Mouse (Mus musculus) frontal cortex, postnatal 25 days (tissue): ENCODE measurements at regions not wholly inside any gene's neighbourhood (a gene's known extent, or its start where the extent isn't known, plus 50 kb on each side); places are given as distances from the start of the nearest gene placed in this dataset.

ENCODE experiments used
- DNase-seq, 2 experiments: peaks; one replicate each; pipeline ENCODE4 v3.0.0; 2022; ENCODE audit warnings: low spot score in 2 of 2

GRCm38 (mm10) chr12:99096930-99097617 is 176.7 kb downstream of the Ttc8 start:
- peak; percentile 79 to 87 for DNase-seq

GRCm38 (mm10) chr12:99097618-99098066 is 177.3 kb downstream of the Ttc8 start:
- no peak for DNase-seq

DNA sequence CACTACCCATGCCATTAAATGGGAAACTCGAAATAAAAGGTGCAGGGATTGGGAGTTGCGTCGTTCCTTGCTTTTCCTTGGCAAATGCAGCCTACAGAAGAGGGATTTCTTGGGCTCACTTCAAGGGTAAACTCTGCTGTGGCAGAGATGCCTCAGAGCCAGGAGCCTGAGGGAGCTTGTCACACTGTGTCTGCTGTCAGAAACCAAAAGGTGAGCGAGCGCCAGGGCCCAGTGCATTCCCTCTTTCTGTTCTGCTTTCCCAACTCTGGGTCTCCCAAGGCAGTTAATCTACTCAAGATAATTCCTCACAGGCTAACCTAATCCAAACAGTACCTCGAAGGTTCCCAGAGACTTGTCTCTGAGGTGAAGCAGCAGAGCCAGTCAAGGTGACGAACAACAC is 179.5 kb downstream of the Ttc8 start:
- DNase-seq = no peak

DNA sequence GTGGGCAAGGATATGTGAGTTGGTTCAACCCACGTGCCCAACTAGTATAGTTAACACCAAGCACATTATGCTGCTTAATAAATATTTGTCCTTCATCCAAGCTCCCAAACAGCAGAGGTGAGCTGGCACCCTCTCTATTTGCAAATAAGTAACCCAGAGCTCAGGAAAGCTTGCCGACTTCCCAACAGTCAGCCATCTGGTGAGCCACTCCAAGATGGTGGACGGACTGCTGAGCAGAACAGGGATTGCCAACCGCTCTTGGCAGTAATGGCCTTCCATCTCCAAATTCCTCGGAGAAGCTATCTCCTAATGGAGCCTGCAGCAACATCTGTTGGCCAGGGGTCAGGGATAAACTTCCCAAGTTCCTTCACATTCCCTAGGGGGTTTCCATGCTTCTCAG is 188.2 kb downstream of the Ttc8 start:
- no peak for DNase-seq

GRCm38 (mm10) chr12:99113781-99114180 is 193.4 kb downstream of the Ttc8 start:
- no peak for DNase-seq

- no peak for DNase-seq
Measured at GRCm38 (mm10) chr12:99116491-99116890, 196.1 kb downstream of the Ttc8 start.

GRCm38 (mm10) chr12:99118381-99119115 is 198.2 kb downstream of the Ttc8 start:
- no peak for DNase-seq

DNA sequence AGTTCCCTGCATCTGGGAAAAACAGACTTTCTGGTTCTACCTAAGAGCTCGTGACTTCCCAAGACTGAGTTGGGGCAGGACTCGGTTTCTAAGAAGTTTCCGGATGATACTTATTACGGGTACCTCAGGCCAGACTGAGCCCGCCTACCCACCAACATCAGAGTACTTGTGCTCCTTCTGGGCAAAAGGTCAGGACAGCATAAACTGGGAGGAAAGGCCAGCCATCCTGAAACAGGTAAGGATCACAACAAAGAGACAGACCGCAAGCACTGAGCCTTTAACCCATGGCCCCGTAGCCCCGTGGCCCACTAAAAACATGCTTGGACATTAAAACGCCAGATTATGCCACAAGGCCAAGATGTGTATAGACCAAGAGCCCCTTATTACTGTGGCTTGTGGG is 199.6 kb downstream of the Ttc8 start:
- no peak for DNase-seq

DNA sequence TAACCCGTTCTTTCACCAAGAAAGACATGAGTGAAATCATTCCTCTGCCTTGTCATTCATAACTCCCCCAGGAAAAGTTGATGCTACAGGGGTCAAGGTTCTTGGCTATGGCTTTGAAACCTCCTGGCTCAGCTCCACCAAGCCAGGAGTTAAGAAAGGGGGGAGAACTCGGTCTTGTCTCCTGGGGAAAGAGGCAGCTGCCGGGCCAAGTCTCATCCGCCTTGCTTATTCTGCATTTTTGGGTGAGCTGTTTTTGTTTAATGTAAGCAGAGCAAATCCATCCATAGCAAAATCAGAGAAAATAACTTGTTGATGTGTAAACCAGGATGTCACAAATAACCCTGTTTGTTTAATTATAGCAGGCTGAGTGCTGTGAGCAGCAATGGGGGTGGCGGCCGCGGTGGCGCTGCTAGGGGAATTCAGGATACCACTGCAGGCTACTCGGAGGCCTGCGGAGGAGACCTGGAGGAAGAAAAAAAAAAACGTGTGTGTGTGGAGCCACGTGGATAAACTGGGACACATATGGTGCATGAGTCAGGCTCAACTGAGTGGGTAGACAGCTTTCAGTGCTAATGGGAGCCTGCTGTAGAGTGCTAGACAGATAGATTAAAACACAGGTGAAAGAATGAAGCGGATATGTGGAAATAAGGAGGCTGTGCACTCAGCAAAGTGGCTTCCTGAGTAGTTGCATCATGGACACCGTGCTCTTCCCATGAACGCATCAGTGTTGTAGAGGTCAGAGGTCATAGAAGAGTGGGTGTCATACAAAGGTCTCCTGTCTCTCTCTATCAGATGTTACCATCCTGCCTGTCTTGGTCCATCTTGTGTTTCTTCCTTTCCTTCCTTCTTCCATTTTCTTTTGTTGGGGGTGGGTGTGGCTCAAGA is 203.5 kb downstream of the Ttc8 start:
- peak; percentile 49 to 68 for DNase-seq

GRCm38 (mm10) chr12:99126129-99126528 is 205.8 kb downstream of the Ttc8 start:
- no peak for DNase-seq
